Mouse (Mus musculus) thymus, postnatal 10 days (tissue): ENCODE measurements around the gene Cygb.
"Not testable (repeated sequence)": the region's sequence is repeated elsewhere in the genome, so short reads cannot be mapped to it uniquely, and the experiment has no call there.

Experiments
- DNase-seq, 2 experiments: peaks; one replicate each; pipeline ENCODE4 v3.0.0; 2021; ENCODE audit warnings: low spot score in 2 of 2

The Cygb gene

DNA sequence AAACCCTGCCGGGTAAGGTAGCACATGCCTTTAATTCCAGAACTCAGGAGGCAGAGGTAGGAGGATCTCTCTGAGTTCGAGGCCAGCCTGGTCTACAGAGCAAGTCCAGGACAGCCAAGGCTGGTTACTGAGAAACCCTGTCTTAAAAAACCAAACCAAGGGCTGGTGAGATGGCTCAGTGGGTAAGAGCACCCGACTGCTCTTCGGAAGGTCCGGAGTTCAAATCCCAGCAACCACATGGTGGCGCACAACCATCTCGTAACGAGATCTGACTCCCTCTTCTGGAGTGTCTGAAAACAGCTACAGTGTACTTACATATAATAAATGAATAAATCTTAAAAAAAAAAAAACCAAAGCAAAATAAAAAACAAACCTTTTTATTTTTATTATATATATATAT, 17.5 kb downstream of the Cygb start:
- DNase-seq = not testable (repeated sequence)

- DNase-seq = no peak
These were observed 21.2 kb downstream of the Cygb start for GRCm38 (mm10) chr11:116632962-116633361.

DNA sequence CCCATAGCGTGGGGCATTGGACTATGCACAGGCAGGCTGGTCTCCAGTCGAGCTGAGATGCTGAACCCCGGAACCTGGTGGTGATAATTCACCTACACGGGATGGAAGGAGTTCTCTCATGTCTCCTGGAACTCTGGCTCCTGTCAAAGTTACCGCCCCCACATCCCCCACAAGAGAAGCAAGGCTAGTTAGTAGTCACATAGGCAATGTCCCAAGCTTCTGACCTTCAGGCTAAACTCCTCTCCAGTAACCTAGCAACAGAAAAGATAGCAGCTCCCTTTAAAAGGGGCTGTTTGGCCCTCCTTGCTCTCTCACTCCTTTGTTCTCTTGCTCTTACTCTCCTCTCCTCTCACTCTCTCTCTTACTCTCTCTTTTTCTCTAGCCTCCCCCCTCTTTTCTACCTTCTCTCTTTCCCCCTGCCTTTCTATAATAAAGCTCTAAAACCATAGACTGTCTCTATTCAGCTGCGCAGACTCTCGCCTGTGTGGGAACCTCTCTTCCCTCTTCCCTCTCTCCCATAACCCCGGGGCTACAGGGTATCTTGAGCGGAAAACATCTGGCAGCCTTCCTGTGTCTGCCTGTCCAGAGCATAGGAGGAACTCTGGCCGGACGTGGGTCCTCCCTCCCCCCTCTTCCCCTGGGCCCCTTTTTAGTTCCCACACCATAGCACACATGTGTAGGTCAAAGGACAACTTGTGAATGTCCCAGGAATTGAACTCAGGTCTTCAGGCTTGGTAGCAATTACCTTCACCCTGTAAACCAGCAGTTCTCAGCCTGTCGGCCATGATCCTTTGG, 23.7 kb downstream of the Cygb start:
- DNase-seq = no peak

GRCm38 (mm10) chr11:116629472-116629871, 24.6 kb downstream of the Cygb start:
- no peak for DNase-seq

GRCm38 (mm10) chr11:116628712-116629111, 25.4 kb downstream of the Cygb start:
- peak; percentile 69 to 87 for DNase-seq

DNA sequence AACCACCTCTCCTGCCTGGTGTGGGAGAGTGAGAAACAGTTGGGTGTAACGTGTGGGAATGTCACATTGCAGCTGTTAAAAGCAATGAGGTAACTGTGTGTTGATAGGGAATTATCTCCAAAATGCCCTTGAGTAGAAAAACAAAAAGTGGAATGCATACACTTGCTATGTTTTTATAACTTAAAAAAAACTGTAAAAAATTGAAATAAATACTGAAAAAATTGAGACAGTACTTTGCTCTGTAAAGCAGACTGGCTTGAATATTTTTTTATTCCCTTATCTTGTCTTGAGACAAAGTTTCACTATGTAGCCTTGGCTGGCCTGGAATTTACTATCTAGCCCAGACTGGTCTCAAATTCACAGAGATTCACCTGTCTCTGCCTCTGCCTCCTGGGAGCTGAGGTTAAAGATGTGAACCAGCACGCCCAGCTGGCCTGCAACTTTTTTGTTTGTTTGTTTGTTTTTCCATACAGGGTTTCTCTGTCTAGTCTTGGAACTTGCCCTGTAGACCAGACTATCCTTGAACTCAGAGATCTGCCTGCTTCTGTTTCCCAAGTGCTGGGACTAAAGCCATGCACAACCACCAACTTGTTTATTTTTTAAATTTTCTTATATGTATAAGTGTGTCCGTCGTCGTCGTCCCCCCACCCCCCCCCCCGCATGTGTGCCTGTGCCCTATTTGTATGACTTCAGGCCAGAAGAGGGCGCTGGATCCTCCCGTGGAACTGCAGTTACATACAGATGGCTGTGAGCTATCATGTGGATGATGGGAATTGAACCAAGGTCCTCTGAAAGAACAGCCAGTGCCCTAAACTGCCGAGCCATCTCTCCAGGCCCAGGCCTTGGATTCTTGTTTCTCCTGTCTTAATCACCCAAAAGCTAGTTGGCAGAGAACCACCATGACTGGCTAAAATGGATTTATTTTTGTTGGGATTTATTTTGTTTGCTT, 26.8 kb downstream of the Cygb start:
- DNase-seq = peak in 1 of 2 experiments; percentile 42

- no peak for DNase-seq
These were observed 27.6 kb downstream of the Cygb start, which contains the start of gene Rhbdf2 for GRCm38 (mm10) chr11:116626299-116627071. Gene Rhbdf2, minus strand, starts transcription at chr11:116627019.

DNA sequence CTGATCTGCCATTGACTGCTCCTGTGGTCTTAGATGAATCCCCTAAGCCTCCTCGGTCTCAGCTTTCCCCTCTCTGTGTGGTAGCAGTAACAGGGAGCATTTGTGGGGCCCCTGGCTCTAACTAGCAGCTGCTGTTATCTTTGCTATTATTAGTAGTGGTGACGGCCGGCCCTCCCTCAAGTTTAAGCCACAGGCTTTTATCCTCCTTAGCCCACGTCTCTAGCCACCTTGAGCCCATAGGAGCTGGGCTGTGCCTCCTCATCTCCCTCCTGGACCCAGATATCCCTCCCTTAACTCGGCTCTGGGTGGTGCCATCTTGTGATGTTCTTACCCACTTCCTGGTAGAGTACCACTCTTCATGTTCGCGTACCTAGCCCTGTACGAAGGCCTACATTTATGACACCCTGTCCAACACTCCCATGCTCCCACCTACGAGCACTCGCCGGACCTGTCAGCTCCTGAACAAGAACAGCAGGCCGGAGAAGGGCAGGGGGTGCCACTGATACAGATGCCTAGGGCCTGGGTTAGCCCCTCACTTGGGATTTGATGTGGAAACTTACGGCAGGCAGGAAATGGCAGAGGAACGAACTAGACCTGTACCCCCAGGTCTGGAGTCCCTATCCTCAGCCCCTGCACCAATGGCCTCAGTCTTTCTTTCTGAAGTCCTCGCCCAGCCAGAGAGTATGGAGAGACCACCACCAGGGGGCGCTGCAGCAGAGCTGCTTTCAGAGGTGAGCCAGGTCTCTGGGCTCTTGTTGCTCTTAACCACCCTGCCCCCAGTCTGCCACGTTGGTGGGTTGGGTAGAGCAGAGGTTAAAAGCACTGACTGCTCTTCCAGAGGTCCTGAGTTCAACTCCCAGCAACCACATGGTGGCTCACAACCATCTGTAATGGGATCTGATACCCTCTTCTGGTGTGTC, 28.8 kb downstream of the Cygb start:
- peak; percentile 39 to 70 for DNase-seq

DNA sequence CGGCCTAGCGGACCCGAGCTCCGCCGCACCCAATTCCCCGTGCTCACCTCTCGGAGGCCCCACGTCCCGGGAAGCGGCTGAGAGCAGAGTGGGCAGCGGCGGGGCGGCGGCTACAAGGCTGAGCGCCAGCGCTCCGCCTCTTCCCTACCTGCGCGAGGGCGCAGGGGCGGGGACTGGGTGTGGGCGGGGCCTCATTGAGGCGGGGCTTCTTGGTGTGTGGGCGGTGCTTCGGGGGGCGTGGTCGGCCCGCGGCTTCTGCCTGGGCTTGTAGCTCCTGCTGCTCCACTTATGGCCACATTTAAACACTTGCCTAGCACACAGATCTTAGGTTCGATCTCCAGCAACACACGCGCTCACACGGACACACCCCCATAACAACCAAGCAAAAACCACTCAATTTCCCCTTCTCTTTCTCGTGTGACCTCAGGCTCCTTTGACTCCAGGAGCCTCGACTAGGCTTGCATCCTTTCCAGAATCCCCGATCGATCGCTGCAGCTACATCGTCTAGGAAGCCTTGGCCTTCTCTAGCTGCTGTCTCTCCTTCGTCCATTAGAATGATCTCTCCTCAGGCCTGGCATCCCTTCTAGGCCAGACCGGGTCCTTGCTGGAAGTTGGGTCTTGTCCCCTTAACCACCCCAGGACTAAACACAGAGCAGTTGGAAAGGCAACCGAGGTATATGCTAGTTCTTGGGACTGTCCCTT, 29.8 kb downstream of the Cygb start:
- peak; percentile 58 to 83 for DNase-seq

GRCm38 (mm10) chr11:116623281-116624124, 30.6 kb downstream of the Cygb start:
- no peak for DNase-seq

DNA sequence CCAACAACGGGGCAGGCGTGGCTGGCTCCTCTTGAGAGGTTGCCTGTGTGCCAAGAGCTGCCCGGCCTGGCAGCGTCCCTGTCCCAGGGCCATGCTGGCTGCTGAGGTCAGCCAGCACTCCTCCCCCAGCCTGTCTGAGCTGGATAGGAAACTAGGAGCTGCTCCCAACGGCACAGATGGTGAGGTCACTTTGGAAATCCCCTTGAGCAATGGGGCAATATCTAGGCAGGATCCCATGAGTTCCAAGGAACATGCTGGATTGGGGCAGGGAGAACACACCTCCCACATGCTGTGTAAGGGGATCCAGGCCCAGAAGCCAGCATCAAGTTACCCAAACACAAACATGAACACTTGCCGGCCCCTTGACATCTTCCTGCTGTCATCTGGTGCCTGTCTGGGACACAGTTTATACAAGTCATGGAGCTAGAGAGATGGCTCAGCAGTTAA, 32.8 kb downstream of the Cygb start:
- DNase-seq = no peak

- DNase-seq = no peak
These were observed 33.4 kb downstream of the Cygb start for GRCm38 (mm10) chr11:116620559-116621253.

- no peak for DNase-seq
These were observed 34.0 kb downstream of the Cygb start for GRCm38 (mm10) chr11:116620073-116620472.

GRCm38 (mm10) chr11:116619561-116619960, 34.6 kb downstream of the Cygb start:
- no peak for DNase-seq

- DNase-seq = no peak
These were observed 35.0 kb downstream of the Cygb start for GRCm38 (mm10) chr11:116619156-116619555.

DNA sequence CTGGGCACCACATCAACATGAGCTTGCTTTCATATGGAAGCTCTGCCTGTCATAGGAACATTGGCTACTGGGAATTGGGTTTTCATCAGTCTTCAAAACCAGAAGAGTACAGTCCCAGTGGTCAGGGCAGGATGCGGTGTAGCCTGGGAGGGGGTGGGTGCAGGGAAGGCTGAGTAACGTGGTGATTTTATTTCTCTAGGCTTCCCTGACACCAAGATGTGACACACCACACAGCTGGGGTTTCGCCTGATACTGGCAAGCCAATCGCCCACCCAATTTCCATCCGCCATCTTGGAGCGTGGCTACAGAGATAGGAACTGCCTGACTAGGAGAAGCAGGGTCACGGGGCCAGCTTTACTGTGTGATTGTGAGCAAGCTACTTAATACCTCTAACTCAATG, 35.4 kb downstream of the Cygb start:
- no peak for DNase-seq

- DNase-seq = no peak
These were observed 36.5 kb downstream of the Cygb start for GRCm38 (mm10) chr11:116617641-116618040.

- no peak for DNase-seq
These were observed 37.5 kb downstream of the Cygb start for GRCm38 (mm10) chr11:116616438-116617118.
